Mouse (Mus musculus) embryonic fibroblast, embryonic 13.5 days (primary cell): ENCODE results near the gene Cep112.

ENCODE experiments used
- CTCF ChIP-seq: IDR thresholded peaks from 2 replicates; pipeline ENCODE4 v1.5.1; 2011; ENCODE audit warnings: mild to moderate bottlenecking, control low read depth, low read length, moderate library complexity, borderline replicate concordance; ENCODE audit not compliant: insufficient read depth
- POLR2A ChIP-seq: IDR thresholded peaks from 2 replicates; pipeline ENCODE4 v1.6.1; 2011; ENCODE audit warnings: low read depth, mild to moderate bottlenecking, control low read depth, low read length, moderate library complexity

GRCm38 (mm10) chr11:108865746-108866145 lies 440.8 kb downstream of the Cep112 start:
- no peak for TF ChIP-seq CTCF
- TF ChIP-seq POLR2A, result no peak
